In the genomic region with DNA sequence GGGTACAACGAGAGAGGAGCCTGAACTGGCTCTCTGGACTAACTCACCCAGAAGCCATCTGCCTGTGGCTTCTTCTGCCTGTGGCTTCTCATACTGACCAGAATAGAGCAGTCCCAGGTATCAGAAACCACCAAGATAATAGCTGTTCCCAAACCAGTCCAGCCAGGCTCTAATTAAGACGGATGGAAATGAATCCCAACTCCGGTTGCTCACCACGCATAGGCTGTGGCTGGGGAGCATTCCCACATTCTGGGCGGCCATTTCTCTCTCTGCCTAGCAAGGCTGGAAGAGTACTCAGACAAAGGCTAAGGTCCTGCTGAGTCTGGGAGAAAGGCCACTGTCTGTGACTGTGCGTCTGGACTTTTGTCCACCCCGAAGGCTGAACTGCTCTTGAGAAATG, we compare ENCODE assay signal across 27 mouse cellular contexts. TPM values are rescaled to one million over a fixed set of nuclear protein-coding genes. Genes with fewer than 3 reads are reported as not detected.
DNase-seq lines count a peak whose midpoint lies in the region; ATAC-seq and TF ChIP-seq lines count a peak whose summit lies in the region.
"Had no signal": no experiment of that assay in that cellular context is flagged by ENCODE, and none has a peak within 500 bp of the region (broad histone marks: within the 10 kb centered on the region; RNA-seq: fewer than 3 reads in every experiment).

No protein-coding gene starts in this region.

- H3K36me3 ChIP-seq in limb, embryonic 15.5 days = no peaks in the 10 kb centered on the region
- H3K36me3 ChIP-seq in limb, embryonic 10.5 days = no peaks in the 10 kb centered on the region
- H3K36me3 ChIP-seq: heart, embryonic 13.5 days; intestine, embryonic 15.5 days; limb, embryonic 13.5 days; neural tube, embryonic 15.5 days; stomach, embryonic 15.5 days had no signal

- H3K4me3 ChIP-seq in limb, embryonic 15.5 days = no peak overlapping the region
- H3K4me3 ChIP-seq in limb, embryonic 10.5 days = no peak overlapping the region
- H3K4me3 ChIP-seq in lung, adult 2 months (replicated peaks; ENCODE audit: extremely low read depth, low read depth, low read length) = no peak overlapping the region
- H3K4me3 ChIP-seq: heart, embryonic 13.5 days; intestine, embryonic 15.5 days; limb, embryonic 13.5 days; neural tube, embryonic 15.5 days; stomach, embryonic 15.5 days had no signal

- ATAC-seq in limb, embryonic 15.5 days (ENCODE audit: insufficient number of reproducible peaks, low FRiP score, low TSS enrichment, low read depth) = no peak
- ATAC-seq: forebrain, embryonic 16.5 days; hindbrain, embryonic 16.5 days; intestine, embryonic 15.5 days had no signal

- H3K27me3 ChIP-seq in limb, embryonic 15.5 days = peaks cover 19% of the 10 kb centered on the region
- peaks cover 26% of the 10 kb centered on the region for H3K27me3 ChIP-seq in limb, embryonic 10.5 days (ENCODE audit: low read depth, poor library complexity, severe bottlenecking)
- H3K27me3 ChIP-seq: intestine, embryonic 15.5 days; stomach, embryonic 15.5 days had no signal

- DNase-seq in cerebellum, postnatal 10 days = peak; percentile 28 to 45
- DNase-seq in cerebellum, adult 8-10 months = no peak
- peak; percentile 91 for DNase-seq in heart, adult 11 months
- DNase-seq in heart, adult 18-20 months = no peak
- DNase-seq in limb, embryonic 10.5 days (ENCODE audit: low spot score) = no peak
- no peak for DNase-seq in lung, adult 2 months
- DNase-seq: adrenal gland, postnatal 25 days; cerebellum, adult 18-20 months; gastrocnemius, postnatal 14 days; kidney, adult 8-10 months; kidney, postnatal 4 days; lung, postnatal 14 days; midbrain, embryonic 14.5 days; retina, postnatal 1 day had no signal

- H3K9me3 ChIP-seq in limb, embryonic 15.5 days = no peaks in the 10 kb centered on the region
- no peaks in the 10 kb centered on the region for H3K9me3 ChIP-seq in limb, embryonic 10.5 days (replicated peaks)
- H3K9me3 ChIP-seq: heart, embryonic 13.5 days; intestine, embryonic 15.5 days; limb, embryonic 13.5 days; neural tube, embryonic 15.5 days; stomach, embryonic 15.5 days had no signal

- H3K9ac ChIP-seq in limb, embryonic 15.5 days = no peak overlapping the region
- H3K9ac ChIP-seq: heart, embryonic 13.5 days; intestine, embryonic 15.5 days; limb, embryonic 13.5 days; liver, embryonic 14.5 days; lung, embryonic 14.5 days; neural tube, embryonic 15.5 days; stomach, embryonic 15.5 days had no signal

- no peak for TF ChIP-seq CTCF in lung, adult 2 months (IDR thresholded peaks at IDR 0.05; ENCODE audit: insufficient read depth, low read length)

- WGBS in limb, embryonic 15.5 days = 73% methylated on average over 7 of the region's 7 CpGs
- WGBS in limb, embryonic 10.5 days = 58% methylated on average over 7 of the region's 7 CpGs
- 71% methylated on average over 7 of the region's 7 CpGs for WGBS in lung, adult 2 months

- TF ChIP-seq POLR2A in lung, adult 2 months (IDR thresholded peaks at IDR 0.05; ENCODE audit: borderline replicate concordance, extremely low read depth, low read depth, low read length) = no peak

- H3K27ac ChIP-seq in limb, embryonic 15.5 days = 0 out of 2 replicates have a peak overlapping the region, but pooled peaks have one; percentile 33
- no peak overlapping the region for H3K27ac ChIP-seq in limb, embryonic 10.5 days
- H3K27ac ChIP-seq: heart, embryonic 13.5 days; intestine, embryonic 15.5 days; kidney, postnatal 0 days; limb, embryonic 13.5 days; liver, embryonic 14.5 days; neural tube, embryonic 15.5 days; stomach, embryonic 15.5 days had no signal

- H3K4me1 ChIP-seq in limb, embryonic 15.5 days = peaks cover 50% of the 10 kb centered on the region
- H3K4me1 ChIP-seq in limb, embryonic 10.5 days = peaks cover 74% of the 10 kb centered on the region
- H3K4me1 ChIP-seq in lung, adult 2 months (ENCODE audit: control insufficient read depth, insufficient read depth, low read length) = no peaks in the 10 kb centered on the region

- 0 out of 2 replicates have a peak overlapping the region, but pooled peaks have one; percentile 7 for H3K4me2 ChIP-seq in limb, embryonic 15.5 days
- H3K4me2 ChIP-seq: heart, embryonic 13.5 days; intestine, embryonic 15.5 days; limb, embryonic 13.5 days; lung, embryonic 14.5 days; neural tube, embryonic 15.5 days; stomach, embryonic 15.5 days had no signal

RNA-seq across cellular contexts. Expression of a gene that starts 5.1 kb away (rescaled TPM):
- total RNA-seq in heart, adult 18-20 months (2021) = 1 to 10 TPM; 5.8 to 7.4 TPM
- polyA plus RNA-seq in limb, embryonic 15.5 days (2015; fragmentation: Nextera tagmentation; extraction: Ambion mirVana) = 7.2 and 8.2 TPM in 2 replicates
- polyA plus RNA-seq in limb, embryonic 10.5 days (2016; fragmentation: Nextera tagmentation; extraction: Ambion mirVana) = 0.13 and 0.25 TPM in 2 replicates
- polyA plus RNA-seq in lung, adult 2 months (2012; rRNA removed) = 16.6 and 17.6 TPM in 2 replicates
- total RNA-seq: common myeloid progenitor, adult 5-6 weeks; MEL had no signal

Comparison
In these comparisons a context has a peak if more than half of its experiments do, and no peak if none do; other contexts are left out.
1. DNase-seq: peak in cerebellum, postnatal 10 days (2 of 2) and heart, adult 11 months (single experiment); none in cerebellum, adult 8-10 months (single experiment), heart, adult 18-20 months (0 of 2), limb, embryonic 10.5 days (single experiment) and lung, adult 2 months (single experiment).